Mouse (Mus musculus): ENCODE results near the gene Myo9b.
"Not testable (repeated sequence)": the region's sequence is repeated elsewhere in the genome, so short reads cannot be mapped to it uniquely, and the experiment has no call there.

Myo9b gene

DNA sequence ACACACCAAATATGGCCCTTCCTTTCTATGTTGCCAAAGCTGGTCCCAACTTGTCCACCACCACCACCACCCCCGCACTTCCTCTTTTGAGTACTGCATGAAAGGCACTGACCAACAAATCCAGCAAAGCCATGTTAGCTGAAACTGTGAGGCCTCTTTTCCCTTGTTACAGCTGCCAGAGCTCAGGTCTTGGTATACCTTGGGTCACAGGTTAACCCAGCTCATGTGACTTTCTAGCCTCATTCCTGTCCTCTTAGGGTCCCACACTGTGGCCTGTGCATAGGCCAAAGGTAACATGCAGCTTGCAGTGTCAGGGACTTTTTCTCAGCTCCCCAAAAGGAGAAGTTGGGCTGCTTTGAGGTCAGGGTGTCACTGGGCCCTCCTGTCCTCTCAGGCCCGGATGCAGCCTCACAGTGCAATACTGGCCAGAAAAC, 23.7 kb downstream of the Myo9b start:
- CTCF ChIA-PET = no interaction called here

DNA sequence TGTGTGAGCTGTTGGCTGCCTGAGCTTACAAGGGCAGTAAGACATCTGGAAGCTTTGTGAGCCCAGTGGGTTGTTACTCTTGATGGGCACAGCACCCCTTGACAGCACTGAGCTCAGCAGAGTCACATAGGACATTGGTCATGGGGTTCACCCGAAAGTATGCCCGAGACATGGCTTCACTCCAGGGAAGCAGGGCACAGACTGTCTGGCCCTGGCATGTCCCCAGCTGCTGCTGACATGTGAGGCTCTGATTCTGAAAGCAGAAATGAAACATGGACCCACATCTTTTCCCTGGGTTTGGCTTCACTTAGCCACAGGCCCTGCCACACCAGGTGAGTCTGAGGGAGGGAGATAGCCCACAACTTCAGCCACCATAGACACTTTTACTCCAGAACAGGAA, 24.3 kb downstream of the Myo9b start:
- CTCF ChIA-PET = interaction anchor here (0.7 kb wide), 1 partner anchor 874 kb away, joined by 3 read pairs; no protein-coding TSS in a partner anchor

DNA sequence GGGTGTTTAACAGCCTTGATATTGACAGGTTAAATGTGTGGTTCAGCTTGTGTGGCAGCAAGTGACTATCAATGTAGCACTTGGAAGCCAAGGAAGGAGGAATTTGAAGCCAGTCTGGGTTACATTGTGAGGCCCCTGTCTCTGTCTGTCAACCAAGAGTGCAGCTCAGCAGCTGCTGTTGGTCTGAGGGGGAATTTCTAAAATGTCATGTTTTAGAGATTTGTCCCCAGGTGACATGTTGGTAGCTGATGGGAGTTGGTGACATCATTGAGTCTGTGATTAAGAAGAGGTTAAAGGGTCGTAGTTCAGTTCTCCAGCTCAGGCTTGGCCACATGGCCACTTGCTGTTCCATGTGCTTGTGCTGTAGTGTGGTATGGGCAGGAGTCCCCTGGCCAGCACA, 24.9 kb downstream of the Myo9b start:
- CTCF ChIA-PET = interaction anchor here (0.7 to 0.8 kb wide), 3 partner anchors 10 to 873 kb away, joined by 3 read pairs; no protein-coding TSS in a partner anchor

DNA sequence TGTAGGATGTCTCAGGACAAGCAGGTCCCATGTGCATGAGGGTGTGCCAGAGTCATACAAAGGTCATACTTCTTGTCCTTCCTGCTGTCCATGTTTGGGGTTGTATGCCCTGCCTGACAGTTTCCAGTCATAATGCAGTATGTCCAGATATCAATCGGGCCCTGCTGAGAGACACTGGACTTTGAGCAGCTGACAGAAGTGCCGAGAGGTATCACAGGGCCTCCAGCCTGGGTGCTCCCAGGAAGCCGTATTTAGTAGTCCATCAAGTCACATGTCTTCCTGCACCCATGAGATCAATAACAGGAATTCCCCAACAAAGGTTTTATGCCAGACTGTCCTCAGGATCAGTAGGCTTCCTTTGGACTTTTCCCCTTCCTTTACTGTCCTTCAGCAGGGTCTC, 27.2 kb downstream of the Myo9b start:
- CTCF ChIA-PET = no interaction called here

DNA sequence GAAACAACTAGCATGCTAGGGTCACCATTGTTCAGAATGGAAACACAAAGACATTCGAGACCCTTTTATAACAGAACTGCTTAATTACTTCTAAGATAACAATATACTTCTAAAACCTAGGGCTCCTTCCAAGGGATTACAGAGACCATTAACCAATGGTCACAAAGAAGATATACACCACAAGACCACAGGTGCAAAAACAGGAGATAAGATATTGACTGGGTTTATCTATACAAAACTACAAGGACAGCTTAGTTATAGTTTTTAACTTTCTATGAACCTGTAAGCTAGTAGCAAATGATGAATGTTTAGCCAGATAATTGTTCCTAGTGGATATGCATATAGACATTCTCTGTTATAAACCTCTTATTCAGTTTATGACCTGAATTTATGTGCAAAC, 30.3 kb downstream of the Myo9b start:
- CTCF ChIA-PET = no interaction called here

DNA sequence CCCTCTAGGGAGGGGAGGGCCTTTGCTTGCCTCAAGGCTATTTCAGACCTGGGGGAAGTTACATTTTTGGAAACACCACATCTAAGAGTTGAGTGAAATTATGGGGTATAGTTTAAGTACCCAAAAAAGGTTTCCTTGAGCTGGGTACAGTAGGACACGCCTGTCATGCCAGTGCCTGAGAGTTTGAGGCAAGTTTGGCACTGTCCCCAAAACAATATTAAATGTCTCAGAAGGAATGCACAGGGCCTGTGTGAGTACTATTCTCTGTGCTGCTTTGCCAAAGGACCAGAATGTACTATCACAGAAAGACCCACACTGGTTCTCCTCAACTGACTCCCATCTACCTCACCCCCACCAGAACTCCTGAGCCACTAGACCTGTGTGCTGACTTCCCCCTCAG, 31.1 kb downstream of the Myo9b start:
- CTCF ChIA-PET = no interaction called here

GRCm38 (mm10) chr8:71305988-71306387, 33.5 kb downstream of the Myo9b start:
- CTCF ChIA-PET = no interaction called here

GRCm38 (mm10) chr8:71307371-71307770, 34.9 kb downstream of the Myo9b start:
- CTCF ChIA-PET = interaction anchor here (0.6 kb wide), 1 partner anchor 10 kb away, joined by 3 read pairs; no protein-coding TSS in a partner anchor

DNA sequence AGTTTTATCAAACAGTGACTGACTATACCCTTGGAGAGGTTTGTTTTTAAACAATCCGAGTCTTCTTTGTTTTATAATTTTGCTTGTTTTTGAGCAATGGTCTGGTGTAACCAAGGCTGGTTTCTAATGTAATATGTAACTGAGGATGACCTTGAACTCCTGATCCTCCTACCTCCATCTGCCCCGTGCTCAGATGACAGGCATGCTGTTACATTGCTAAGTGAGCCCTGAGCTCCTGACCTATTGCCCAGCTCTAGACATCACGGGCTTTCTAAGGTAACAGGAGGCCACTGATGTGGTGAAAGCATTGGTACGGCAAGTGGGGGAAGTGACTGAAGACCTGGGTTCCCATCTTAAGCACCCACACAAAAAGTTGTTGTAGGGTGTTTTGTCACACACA, 35.4 kb downstream of the Myo9b start:
- CTCF ChIA-PET = interaction anchor here (0.6 kb wide), 1 partner anchor 10 kb away, joined by 3 read pairs; no protein-coding TSS in a partner anchor

DNA sequence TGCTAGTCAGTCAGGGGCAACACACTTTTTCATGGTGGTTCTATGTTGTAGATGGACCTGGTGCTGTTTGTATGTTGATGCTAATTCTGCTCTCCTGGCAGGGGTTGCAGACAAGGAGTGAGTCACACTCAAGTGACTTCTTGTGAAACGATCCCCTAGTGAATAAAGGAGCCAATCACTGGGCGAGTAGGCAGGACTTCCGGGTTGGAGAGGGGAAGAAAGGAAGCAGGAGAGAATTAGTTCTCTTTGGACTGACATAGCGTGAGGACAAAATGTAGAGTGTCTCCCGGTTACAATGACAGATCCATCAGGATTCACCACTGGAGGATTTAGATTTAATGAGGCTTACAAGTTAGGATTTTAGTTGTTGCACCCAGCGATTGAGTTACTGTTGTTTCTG, 37.9 kb downstream of the Myo9b start:
- CTCF ChIA-PET = interaction anchor here (1.1 kb wide), 1 partner anchor 31 kb away, joined by 4 read pairs; no protein-coding TSS in a partner anchor

DNA sequence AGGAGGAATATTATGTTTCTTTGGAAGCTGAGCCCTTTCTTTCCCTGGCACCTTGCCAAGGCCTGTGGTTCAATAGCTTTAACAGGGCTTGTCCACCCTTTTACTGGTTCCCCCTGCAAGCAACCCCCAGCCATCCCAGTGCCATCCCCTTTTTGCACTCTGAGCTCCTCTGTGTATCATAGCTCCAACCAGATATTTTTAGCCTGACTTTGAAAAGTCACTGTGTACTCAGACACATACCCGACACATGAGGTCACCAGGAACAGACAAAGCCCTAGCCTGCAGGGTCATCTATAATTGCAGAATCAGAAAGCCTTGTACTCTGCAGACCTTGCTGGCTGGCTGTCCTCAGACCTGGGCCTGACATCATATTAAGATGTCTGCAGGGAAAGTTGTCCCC, 40.2 kb downstream of the Myo9b start:
- CTCF ChIA-PET = interaction anchor here (0.7 kb wide), 1 partner anchor 41 kb away, joined by 5 read pairs; no protein-coding TSS in a partner anchor

GRCm38 (mm10) chr8:71313951-71314350, 41.4 kb downstream of the Myo9b start:
- CTCF ChIA-PET = interaction anchor here (0.9 kb wide), 1 partner anchor 14 kb away, joined by 7 read pairs; no protein-coding TSS in a partner anchor

- CTCF ChIA-PET = no interaction called here
Measured at GRCm38 (mm10) chr8:71315972-71316371, 43.5 kb downstream of the Myo9b start.

GRCm38 (mm10) chr8:71316486-71317031, 44.0 kb downstream of the Myo9b start:
- CTCF ChIA-PET = no interaction called here

GRCm38 (mm10) chr8:71318610-71319009, 46.1 kb downstream of the Myo9b start:
- CTCF ChIA-PET = not testable (repeated sequence)

GRCm38 (mm10) chr8:71319760-71320159, 47.2 kb downstream of the Myo9b start:
- CTCF ChIA-PET = not testable (repeated sequence)

- CTCF ChIA-PET = interaction anchor here (0.7 kb wide), 1 partner anchor 38 kb away, joined by 4 read pairs; no protein-coding TSS in a partner anchor
Measured at GRCm38 (mm10) chr8:71322939-71323338, 50.4 kb downstream of the Myo9b start.

DNA sequence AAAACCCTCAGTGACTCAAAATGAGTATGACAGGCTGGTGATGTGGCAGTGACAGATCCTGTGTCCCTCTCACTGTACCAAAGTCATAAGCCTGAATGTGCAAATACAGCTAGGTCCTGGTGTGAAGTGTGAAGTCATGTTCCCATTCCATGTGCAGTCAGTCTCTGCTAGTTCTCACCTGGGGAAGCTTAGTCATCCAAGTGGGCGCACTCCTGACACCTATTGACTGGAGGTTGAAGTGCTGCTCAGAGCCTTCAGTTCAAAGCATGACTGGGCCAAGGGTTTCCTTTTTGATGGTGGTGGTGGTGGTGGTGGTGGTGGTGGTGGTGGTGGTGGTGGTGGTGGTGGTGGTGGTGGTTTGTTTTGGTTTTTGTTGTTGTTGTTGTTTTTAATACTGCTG, 52.3 kb downstream of the Myo9b start:
- CTCF ChIA-PET = interaction anchor here (0.7 to 0.8 kb wide), 2 partner anchors 25 to 147 kb away, joined by 3 read pairs; no protein-coding TSS in a partner anchor

GRCm38 (mm10) chr8:71337834-71338233, 65.3 kb downstream of the Myo9b start:
- CTCF ChIA-PET = not testable (repeated sequence)

- CTCF ChIA-PET = no interaction called here
Measured at GRCm38 (mm10) chr8:71340625-71341024, 68.1 kb downstream of the Myo9b start.

DNA sequence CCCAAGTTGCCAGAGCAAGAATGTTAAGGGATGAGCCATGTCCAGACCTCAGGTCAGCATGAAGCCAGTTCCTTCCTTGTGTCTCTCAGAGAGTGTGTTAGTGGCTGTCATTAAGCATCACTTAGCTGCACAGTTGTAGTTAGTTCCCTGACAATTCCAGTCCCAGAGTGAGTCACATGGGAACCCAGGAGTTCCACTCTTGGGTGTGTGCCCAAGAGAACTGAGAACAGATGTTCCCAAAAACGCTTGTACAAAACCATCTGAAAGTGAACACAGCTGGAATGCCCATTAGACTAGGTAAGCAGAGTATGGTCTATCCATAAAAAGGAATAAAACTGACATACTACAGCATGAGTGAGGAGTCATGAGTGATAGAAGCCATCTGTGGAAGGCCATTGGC, 74.1 kb downstream of the Myo9b start:
- CTCF ChIA-PET = no interaction called here

- CTCF ChIA-PET = interaction anchor here (0.5 kb wide), 1 partner anchor 16 kb away, joined by 5 read pairs; no protein-coding TSS in a partner anchor
Measured at GRCm38 (mm10) chr8:71351117-71351516, 78.6 kb downstream of the Myo9b start.

DNA sequence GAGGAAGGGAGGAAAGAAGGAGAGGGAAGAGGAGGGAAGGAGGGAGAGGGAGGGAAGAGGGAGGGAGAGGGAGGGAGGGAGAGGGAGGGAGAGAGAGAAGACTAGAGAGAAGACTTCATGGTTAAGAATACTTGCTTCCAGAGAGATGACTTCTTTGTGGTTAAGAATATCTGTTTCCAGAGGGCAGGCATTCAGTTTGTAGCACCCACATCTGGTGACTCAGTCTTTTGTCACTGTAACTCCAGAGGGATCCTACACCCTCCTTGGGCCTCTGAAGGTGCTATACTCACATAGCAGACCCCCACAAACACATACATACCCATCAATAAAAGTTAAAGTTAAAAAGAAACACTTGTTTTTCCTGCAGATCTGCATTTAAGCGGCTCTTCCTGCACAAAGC, 79.0 kb downstream of the Myo9b start:
- CTCF ChIA-PET = no interaction called here

DNA sequence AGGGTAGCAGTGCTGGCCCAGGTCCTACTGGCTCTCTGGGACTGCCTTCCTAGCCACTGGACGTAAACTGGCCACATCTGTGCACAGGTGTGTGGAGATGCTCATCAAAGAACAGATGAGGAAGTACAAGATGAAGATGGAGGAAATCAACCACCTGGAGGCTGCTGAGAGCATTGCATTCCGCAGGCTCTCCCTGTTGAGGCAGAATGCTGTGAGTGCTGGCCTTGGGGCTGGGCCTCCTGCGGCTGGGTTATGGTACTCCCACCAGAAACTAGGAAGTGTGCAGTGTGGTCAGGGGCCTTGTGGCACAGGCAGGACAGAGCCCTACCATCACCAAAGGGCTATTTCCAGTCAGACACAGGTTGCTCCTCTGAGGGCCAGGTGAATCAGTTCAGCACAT, 85.5 kb downstream of the Myo9b start:
- CTCF ChIA-PET = no interaction called here

All from spleen, embryonic (tissue).